Mouse (Mus musculus) cortical plate, adult 2 months (tissue): Measurements from ENCODE around the gene Ptpdc1.

Experiments
- CTCF ChIP-seq: fragments of 200-500 bp; IDR thresholded peaks from 2 replicates; pipeline ENCODE4 v1.5.1; 2011; ENCODE audit warnings: mild to moderate bottlenecking, control low read depth, low read length; ENCODE audit not compliant: insufficient read depth; ENCODE audit errors: extremely low read depth
- POLR2A ChIP-seq: fragments of 200-500 bp; IDR thresholded peaks from 2 replicates; pipeline ENCODE4 v1.6.1; 2011; ENCODE audit warnings: mild to moderate bottlenecking, low read length, control low read depth; ENCODE audit not compliant: insufficient read depth; ENCODE audit errors: extremely low read depth

DNA sequence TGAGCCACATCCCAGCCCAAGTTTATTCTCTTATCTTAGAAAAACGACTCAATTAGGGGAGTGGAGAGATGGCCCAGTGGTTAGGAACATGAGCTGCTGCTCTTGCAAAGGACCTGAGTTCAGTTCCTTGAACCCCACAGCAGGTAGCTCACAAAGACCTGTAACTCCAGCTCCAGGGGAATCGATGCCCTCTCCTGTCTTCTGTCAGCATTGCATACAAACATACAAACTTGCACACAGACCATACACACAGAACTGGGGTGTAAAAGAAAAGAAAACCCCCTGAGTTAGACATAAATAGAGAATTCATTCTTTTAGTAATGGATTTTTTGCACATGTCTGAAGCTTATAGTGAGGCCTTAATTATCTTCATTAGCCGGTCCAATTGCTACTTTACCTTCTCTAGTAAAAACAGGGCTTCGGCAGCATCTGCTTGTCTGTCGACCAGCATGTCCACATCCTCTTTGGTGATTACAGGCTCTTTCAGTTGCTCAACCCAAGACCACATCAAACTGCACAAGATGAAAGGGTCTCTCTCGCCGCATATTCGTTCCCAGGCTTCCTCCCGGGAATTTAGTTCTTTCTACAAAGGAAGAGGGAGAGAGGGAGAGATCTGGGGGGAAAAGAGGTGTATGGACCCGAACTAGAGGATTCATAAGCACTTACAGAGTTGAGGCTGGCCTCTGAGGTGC, 42.6 kb downstream of the Ptpdc1 start:
- no peak for TF ChIP-seq CTCF
- TF ChIP-seq POLR2A = no peak
